Mouse (Mus musculus) liver, embryonic 12.5 days (tissue): Measurements from ENCODE around the gene Arhgap24. TPM values are rescaled to one million over a fixed set of nuclear protein-coding genes. Genes with fewer than 3 reads are reported as not detected.

Experiments used
- ATAC-seq: fragments of 200-750 bp; cut with Nextera tagmentation; 2 replicates; pipeline ENCODE4 v1.8.0; 2017; ENCODE audit warnings: moderate number of reproducible peaks, mild to moderate bottlenecking, moderate library complexity
- H3K27ac ChIP-seq: fragments of 300-500 bp; sonication (generic); 2 replicates; pipeline ENCODE4 v1.5.1; 2016; ENCODE audit warnings: mild to moderate bottlenecking
- H3K27me3 ChIP-seq: fragments of 300-500 bp; sonication (generic); replicated peaks from 2 replicates; pipeline ENCODE4 v1.6.1; 2016; ENCODE audit warnings: mild to moderate bottlenecking, moderate library complexity
- H3K36me3 ChIP-seq: fragments of 300-500 bp; sonication (generic); 2 replicates; pipeline ENCODE4 v1.6.1; 2016; ENCODE audit warnings: mild to moderate bottlenecking, moderate library complexity
- H3K4me1 ChIP-seq: fragments of 300-500 bp; sonication (generic); 2 replicates; pipeline ENCODE4 v1.6.1; 2016
- H3K4me2 ChIP-seq: fragments of 300-500 bp; sonication (generic); 2 replicates; pipeline ENCODE4 v1.6.1; 2016; ENCODE audit warnings: mild to moderate bottlenecking, moderate library complexity
- H3K4me3 ChIP-seq: fragments of 300-500 bp; sonication (generic); 2 replicates; pipeline ENCODE4 v1.5.1; 2016; ENCODE audit warnings: mild to moderate bottlenecking, moderate library complexity
- H3K9ac ChIP-seq: fragments of 300-500 bp; sonication (generic); 2 replicates; pipeline ENCODE4 v1.6.1; 2016; ENCODE audit warnings: mild to moderate bottlenecking, moderate library complexity
- H3K9me3 ChIP-seq: fragments of 300-500 bp; sonication (generic); replicated peaks from 2 replicates; pipeline ENCODE4 v1.6.1; 2016; ENCODE audit warnings: mild to moderate bottlenecking, moderate library complexity
- WGBS: fragments of 180-500 bp; shearing (Covaris S2); methylation state at CpG from one replicate; pipeline ENCODE4 v1.1.7; 2016; ENCODE audit not compliant: insufficient replicate concordance; 5-methylcytosine and 5-hydroxymethylcytosine counted together
- polyA plus RNA-seq: library from polyadenylated mRNA; unstranded; fragments of >200 nt; fragmentation: Nextera tagmentation; extraction: Ambion mirVana; gene quantifications from 2 replicates; pipeline ENCODE4 v1.2.1, GENCODE M21; 2016

Arhgap24 gene
- polyA plus RNA-seq, 1 experiment from 2014 or later, result 3.4 TPM

- H3K9me3 ChIP-seq, result no peaks in the 10 kb centered on the region
- H3K27me3 ChIP-seq, result no peaks in the 10 kb centered on the region
- no peak overlapping the region for H3K27ac ChIP-seq
- WGBS, result 66% methylated on average over 5 of the region's 5 CpGs
- no peak overlapping the region for H3K9ac ChIP-seq
- no peak overlapping the region for H3K4me3 ChIP-seq
- H3K4me1 ChIP-seq, result peaks cover 2% of the 10 kb centered on the region; the same call in 1 of the 2 replicates
- H3K36me3 ChIP-seq, result no peaks in the 10 kb centered on the region
- no peak overlapping the region for H3K4me2 ChIP-seq
- no peak for ATAC-seq
Measured at GRCm38 (mm10) chr5:102698396-102698795, 217.2 kb downstream of the Arhgap24 start.

GRCm38 (mm10) chr5:102698891-102699290 is 217.7 kb downstream of the Arhgap24 start:
- Histone ChIP-seq H3K9me3 (no peaks in the 10 kb centered on the region), H3K4me1 (peaks cover 2% of the 10 kb centered on the region; the same call in 1 of the 2 replicates), H3K27me3 (no peaks in the 10 kb centered on the region), H3K36me3 (no peaks in the 10 kb centered on the region), H3K4me3 (no peak overlapping the region), H3K9ac (no peak overlapping the region), H3K27ac (no peak overlapping the region), H3K4me2 (no peak overlapping the region)
- ATAC-seq, result no peak
- WGBS, result 56% methylated on average over 2 of the region's 2 CpGs

GRCm38 (mm10) chr5:102702581-102702980 is 221.4 kb downstream of the Arhgap24 start:
- 71% methylated on average over 6 of the region's 6 CpGs for WGBS
- Histone ChIP-seq H3K9ac (no peak overlapping the region), H3K27me3 (no peaks in the 10 kb centered on the region), H3K4me2 (no peak overlapping the region), H3K27ac (no peak overlapping the region), H3K9me3 (no peaks in the 10 kb centered on the region), H3K36me3 (no peaks in the 10 kb centered on the region), H3K4me1 (no peaks in the 10 kb centered on the region), H3K4me3 (no peak overlapping the region)
- no peak for ATAC-seq

- Histone ChIP-seq H3K36me3 (no peaks in the 10 kb centered on the region), H3K4me1 (no peaks in the 10 kb centered on the region), H3K4me3 (no peak overlapping the region), H3K4me2 (no peak overlapping the region), H3K9ac (no peak overlapping the region), H3K27me3 (no peaks in the 10 kb centered on the region), H3K27ac (no peak overlapping the region), H3K9me3 (no peaks in the 10 kb centered on the region)
- ATAC-seq, result no peak
- WGBS, result 52% methylated on average over 5 of the region's 5 CpGs
Measured at GRCm38 (mm10) chr5:102703325-102704099, 222.3 kb downstream of the Arhgap24 start.

DNA sequence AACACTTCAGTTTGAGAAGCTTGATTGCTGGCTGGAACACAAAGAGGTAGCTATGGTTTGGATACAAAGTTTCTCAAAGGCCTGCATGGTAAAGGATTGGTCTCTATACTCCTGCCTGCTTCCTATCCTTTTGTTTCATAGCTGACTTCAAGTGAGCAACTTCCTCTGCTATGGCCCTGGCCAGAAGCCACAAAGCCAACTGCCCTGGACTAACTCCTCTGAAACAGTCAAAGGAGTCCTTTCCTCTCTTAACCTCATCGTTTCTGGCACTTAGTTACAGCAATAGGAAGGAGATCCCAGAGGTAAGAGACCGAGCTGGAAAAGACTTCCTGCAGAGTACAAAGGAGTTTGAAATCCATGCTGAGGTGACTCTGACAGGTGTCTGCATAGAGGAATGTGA is 224.0 kb downstream of the Arhgap24 start:
- ATAC-seq, result no peak
- no peaks in the 10 kb centered on the region for H3K9me3 ChIP-seq
- no peaks in the 10 kb centered on the region for H3K36me3 ChIP-seq
- no peak overlapping the region for H3K4me3 ChIP-seq
- no peaks in the 10 kb centered on the region for H3K27me3 ChIP-seq
- no peaks in the 10 kb centered on the region for H3K4me1 ChIP-seq
- 29% methylated on average over 2 of the region's 2 CpGs for WGBS
- no peak overlapping the region for H3K27ac ChIP-seq
- H3K9ac ChIP-seq, result no peak overlapping the region
- H3K4me2 ChIP-seq, result no peak overlapping the region

- ATAC-seq, result no peak
- WGBS, result 73% methylated on average over 7 of the region's 7 CpGs
- Histone ChIP-seq H3K27ac (no peak overlapping the region), H3K4me2 (no peak overlapping the region), H3K4me1 (no peaks in the 10 kb centered on the region), H3K27me3 (no peaks in the 10 kb centered on the region), H3K9me3 (no peaks in the 10 kb centered on the region), H3K4me3 (no peak overlapping the region), H3K36me3 (no peaks in the 10 kb centered on the region), H3K9ac (no peak overlapping the region)
Measured at GRCm38 (mm10) chr5:102710336-102710735, 229.1 kb downstream of the Arhgap24 start.

DNA sequence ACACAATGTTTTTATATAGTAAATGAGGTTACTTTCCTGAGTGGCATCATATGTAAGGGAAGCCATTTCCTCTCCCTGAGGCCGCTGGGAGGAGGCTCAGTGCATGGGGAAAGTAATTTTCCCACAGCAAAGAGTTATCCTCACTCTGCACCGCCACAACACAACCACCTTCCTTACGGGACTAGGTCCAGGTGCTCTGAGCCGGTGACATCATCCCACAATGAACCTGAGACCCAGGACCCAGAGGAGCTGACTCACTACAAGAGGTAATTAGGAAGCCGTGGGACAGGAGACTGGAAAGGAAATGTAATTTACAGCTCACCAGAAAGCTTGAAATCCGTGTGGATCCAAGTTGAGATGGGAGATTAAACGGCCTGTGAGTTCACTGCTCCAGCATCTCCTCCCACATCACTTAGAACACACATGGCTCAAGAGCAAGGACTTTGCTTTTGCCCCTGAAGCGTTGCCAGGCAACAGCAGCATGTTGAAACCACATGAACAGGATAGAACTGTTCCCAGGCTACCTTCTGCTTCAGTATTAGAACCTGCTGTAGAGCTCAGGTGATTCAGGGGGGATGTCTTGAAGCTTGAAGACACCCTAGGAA is 238.3 kb downstream of the Arhgap24 start:
- H3K27me3 ChIP-seq, result no peaks in the 10 kb centered on the region
- H3K4me2 ChIP-seq, result no peak overlapping the region
- no peak overlapping the region for H3K27ac ChIP-seq
- H3K4me1 ChIP-seq, result no peaks in the 10 kb centered on the region
- H3K36me3 ChIP-seq, result no peaks in the 10 kb centered on the region
- H3K4me3 ChIP-seq, result no peak overlapping the region
- H3K9ac ChIP-seq, result no peak overlapping the region
- no peak for ATAC-seq
- no peaks in the 10 kb centered on the region for H3K9me3 ChIP-seq
- 53% methylated on average over 8 of the region's 8 CpGs for WGBS

DNA sequence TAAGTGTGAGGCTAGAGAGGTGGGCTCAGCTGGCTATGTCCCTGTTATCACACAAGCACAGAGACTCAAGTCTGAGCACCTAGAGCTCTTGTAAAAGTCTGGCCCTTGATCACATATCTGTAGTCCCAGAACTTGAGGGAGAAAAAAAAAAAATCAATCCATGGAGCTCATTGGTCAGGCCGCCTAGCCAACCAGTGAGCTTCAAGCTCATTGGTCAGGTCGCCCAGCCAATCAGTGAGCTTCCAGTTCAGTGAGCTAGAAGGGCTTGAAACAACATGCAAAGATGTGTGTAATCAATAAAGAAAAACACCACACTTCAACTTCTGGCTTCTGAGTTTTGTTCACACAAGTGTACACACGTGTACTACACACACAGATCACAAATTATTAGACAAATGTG is 242.4 kb downstream of the Arhgap24 start:
- 69% methylated on average over 3 of the region's 3 CpGs for WGBS
- Histone ChIP-seq H3K36me3 (no peaks in the 10 kb centered on the region), H3K27me3 (no peaks in the 10 kb centered on the region), H3K27ac (no peak overlapping the region), H3K9me3 (no peaks in the 10 kb centered on the region), H3K4me2 (no peak overlapping the region), H3K9ac (no peak overlapping the region), H3K4me3 (no peak overlapping the region), H3K4me1 (no peaks in the 10 kb centered on the region)
- no peak for ATAC-seq

GRCm38 (mm10) chr5:102724813-102725348 is 243.7 kb downstream of the Arhgap24 start:
- H3K9me3 ChIP-seq, result no peaks in the 10 kb centered on the region
- H3K4me1 ChIP-seq, result no peaks in the 10 kb centered on the region
- ATAC-seq, result no peak
- no peaks in the 10 kb centered on the region for H3K27me3 ChIP-seq
- 28% methylated on average over 9 of the region's 9 CpGs for WGBS
- no peak overlapping the region for H3K27ac ChIP-seq
- H3K4me3 ChIP-seq, result no peak overlapping the region
- no peaks in the 10 kb centered on the region for H3K36me3 ChIP-seq
- H3K9ac ChIP-seq, result no peak overlapping the region
- no peak overlapping the region for H3K4me2 ChIP-seq

DNA sequence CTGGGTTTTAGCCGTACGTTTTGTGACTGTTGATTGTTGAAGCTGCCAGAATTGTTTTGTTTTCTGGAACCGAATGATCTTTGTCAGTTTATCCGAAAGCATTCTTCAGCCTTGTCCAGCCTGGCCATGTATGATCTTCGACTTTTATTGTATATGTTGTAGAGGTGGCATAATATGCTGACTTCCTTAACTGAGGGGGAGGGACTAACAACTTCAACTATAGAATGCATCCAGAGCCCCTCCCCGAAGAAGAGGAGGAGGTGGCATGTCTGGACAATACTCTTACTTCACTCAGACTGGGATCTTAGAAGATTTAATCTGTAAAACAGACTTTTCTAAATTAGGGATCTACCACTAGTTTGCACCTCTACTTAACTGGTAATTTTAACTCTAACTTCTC is 244.2 kb downstream of the Arhgap24 start:
- Histone ChIP-seq H3K4me2 (no peak overlapping the region), H3K27ac (no peak overlapping the region)

GRCm38 (mm10) chr5:102726985-102727384 is 245.8 kb downstream of the Arhgap24 start:
- 69% methylated on average over 4 of the region's 4 CpGs for WGBS
- no peaks in the 10 kb centered on the region for H3K4me1 ChIP-seq
- H3K27ac ChIP-seq, result no peak overlapping the region
- no peak overlapping the region for H3K4me3 ChIP-seq
- H3K36me3 ChIP-seq, result no peaks in the 10 kb centered on the region
- no peaks in the 10 kb centered on the region for H3K27me3 ChIP-seq
- no peak overlapping the region for H3K9ac ChIP-seq
- H3K4me2 ChIP-seq, result no peak overlapping the region
- ATAC-seq, result no peak
- H3K9me3 ChIP-seq, result no peaks in the 10 kb centered on the region

More for the DNA sequence above, 244.2 kb downstream of the Arhgap24 start:
- H3K4me3 ChIP-seq, result no peak overlapping the region
- no peaks in the 10 kb centered on the region for H3K27me3 ChIP-seq
- H3K36me3 ChIP-seq, result no peaks in the 10 kb centered on the region
- no peaks in the 10 kb centered on the region for H3K4me1 ChIP-seq
- WGBS, result 60% methylated on average over 6 of the region's 6 CpGs
- H3K9ac ChIP-seq, result no peak overlapping the region
- H3K9me3 ChIP-seq, result no peaks in the 10 kb centered on the region
- ATAC-seq, result no peak

DNA sequence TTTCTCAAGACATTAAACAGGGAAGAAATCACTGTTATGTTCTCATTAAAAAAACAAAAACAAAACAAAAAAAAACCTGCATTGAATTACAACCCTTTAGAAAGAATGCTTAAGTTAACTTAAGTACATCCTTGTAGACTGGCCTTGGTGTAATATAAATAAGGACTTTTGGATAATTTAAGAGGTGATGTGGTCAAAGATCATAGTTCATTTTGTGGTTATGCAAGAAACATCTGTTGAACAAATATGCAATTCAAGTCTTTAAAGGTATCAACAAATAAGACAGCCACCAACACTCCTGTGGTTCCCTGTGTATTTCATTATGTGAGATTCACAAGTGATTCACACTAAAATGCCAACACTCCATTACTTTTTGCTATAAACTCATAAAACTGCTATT is 247.3 kb downstream of the Arhgap24 start:
- H3K27ac ChIP-seq, result no peak overlapping the region
- H3K4me2 ChIP-seq, result no peak overlapping the region
- no peaks in the 10 kb centered on the region for H3K27me3 ChIP-seq
- ATAC-seq, result no peak
- no peaks in the 10 kb centered on the region for H3K4me1 ChIP-seq
- H3K36me3 ChIP-seq, result no peaks in the 10 kb centered on the region
- H3K4me3 ChIP-seq, result no peak overlapping the region
- H3K9ac ChIP-seq, result no peak overlapping the region
- no peaks in the 10 kb centered on the region for H3K9me3 ChIP-seq
